Mouse (Mus musculus) left cerebral cortex, postnatal 36 days (tissue): ENCODE data around the gene Cchcr1. TPM values are rescaled to one million over a fixed set of nuclear protein-coding genes. Genes with fewer than 3 reads are reported as not detected.

ENCODE experiments used
- DNase-seq, 2 experiments: peaks; one replicate each; pipeline ENCODE4 v3.0.0; 2021 to 2022; ENCODE audit warnings: low spot score in 2 of 2, mixed read lengths in 1 of 2
- intact Hi-C: fragments of 180-260 bp; cut with DNase I; formaldehyde crosslinking; loops from one replicate; pipeline ENCODE4 v1.15.1; 2025
- total RNA-seq, 2 experiments: library from RNA; stranded (reverse); gene quantifications; 2 replicates each; pipeline ENCODE4 v1.2.3; 2021

The Cchcr1 gene
- total RNA-seq, 2 experiments from 2014 or later: 10.1 to 15.2 TPM

DNA sequence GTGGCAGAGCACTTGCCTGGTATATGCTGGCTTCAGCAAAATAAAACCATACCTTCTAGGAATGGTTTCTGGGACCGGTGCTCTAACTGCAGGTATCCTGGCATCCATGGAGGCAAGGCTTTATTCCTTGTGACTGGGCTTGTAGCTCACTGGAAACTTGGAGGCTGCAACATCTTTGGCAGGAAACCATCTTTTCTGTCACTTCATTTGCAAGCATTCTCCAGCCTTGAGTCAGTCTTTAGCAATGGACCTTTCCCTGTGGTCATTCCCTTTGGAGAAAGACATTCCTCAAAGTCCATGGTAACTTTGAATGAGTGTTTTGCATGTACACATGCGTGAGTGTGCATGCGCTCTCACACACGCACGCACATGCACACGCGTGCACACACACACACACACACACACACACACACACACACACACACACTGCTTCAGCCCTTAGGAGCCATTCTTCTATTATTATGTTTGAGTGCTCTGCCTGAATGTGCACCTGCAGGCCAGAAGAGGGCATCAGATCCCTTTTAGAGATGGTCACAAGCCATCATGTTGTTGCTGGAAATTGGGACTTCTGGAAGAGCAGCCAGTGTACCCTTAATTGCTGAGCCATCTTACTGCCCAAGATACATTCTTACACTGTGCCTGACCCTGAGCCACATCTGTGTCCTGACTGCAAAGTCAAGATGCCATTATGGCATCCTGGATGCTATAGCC lies 3.8 kb upstream of the Cchcr1 start:
- no peak for DNase-seq

DNA sequence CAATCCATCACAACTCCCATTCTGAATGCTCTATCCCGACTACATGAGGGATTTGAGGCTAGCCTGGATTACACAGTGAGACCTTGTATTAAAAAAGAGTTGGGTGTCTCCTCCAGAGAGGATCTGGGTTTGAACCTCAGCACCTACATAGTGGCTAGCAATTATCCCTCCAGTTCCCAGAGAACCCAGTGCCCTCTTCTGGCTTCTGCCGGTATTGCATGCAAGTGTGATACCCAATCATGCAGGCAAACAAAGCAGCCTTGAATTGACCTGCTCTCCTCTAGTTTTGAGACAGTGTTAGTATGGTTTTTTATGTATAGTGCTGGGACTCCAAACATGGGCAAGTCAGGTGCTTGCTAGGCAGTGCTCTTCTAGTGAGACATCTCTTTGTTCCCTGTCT lies 3.0 kb upstream of the Cchcr1 start:
- peak in 1 of 2 experiments; percentile 34 for DNase-seq
- intact Hi-C loops: no loop called here

More for the DNA sequence above, 3.8 kb upstream of the Cchcr1 start:
- intact Hi-C loops: no loop called here

DNA sequence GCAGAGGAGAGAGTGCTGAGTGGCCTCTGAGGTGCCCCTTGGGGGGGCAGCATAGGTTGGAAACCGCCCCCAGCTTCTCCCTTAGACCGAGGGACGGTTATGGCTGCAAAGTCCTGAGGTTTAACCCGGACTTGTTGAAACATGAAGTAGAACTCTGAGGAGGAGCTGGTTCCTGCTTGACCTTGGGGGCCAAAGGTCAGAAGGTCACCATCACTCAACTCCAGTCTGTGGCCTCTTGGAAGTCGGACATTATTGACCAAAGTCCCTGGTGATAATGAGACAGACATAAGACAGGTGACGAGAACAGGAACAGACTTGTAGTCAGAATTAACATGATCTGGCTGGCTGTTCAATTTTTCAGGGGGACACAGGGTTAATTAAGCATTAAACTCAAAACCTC lies 2.1 kb upstream of the Cchcr1 start:
- intact Hi-C loops: no loop called here
- no peak for DNase-seq

DNA sequence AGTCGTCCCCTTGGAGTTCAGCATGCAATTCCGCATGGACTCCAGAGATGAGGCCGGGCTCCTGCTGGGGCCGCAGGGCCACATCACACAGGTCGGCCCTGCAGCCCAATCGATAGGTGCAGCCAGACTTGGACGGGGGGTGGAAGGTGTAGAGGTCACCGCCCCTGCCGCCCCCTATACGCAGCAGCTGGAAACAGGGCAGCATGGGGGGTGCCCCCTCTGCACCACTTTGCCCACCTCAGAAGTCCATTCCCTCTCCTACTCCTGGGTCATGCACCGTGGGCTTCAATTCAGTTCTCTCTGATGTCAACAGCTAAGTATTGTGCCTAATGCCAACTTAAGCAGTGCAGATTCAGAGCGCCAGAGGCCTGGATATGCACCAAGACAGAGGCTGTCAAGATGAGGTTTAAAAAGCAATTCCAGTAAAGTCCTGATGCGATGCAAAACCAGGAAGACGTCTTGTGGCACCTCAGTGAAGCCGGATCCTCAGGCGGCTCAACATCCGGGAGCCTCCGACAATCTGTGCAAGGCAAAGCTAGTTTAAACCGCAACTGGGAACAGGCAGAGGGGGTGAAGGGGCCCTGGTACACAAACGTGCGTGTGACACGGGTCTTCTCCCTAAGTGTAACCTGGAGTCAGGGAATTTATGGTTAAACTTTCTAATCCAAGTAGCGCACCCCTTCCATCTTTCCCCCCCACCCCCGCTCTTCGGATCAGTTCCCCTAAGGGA lies 824 bp upstream of the Cchcr1 start:
- intact Hi-C loops: no loop called here
- peak; percentile 26 to 30 for DNase-seq

DNA sequence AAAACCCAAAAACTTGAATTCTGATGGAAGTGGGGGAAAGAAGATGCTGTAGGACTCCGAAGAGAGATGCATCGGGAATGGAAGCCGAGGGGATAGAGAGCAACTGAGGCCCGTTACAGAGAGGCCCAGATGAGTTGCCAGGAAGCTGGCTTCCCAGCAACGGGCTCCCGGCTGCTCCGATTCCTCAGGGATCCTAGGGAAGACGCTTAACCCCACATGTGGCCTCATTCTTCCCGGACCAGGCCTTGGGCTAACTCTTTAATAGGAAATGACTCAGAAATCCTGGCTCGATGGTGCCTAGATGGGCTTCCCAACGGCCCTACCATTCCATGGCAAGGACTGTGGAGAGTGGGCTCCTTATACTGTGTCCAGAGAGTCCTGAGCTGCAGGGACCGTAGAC lies 626 bp downstream of the Cchcr1 start:
- intact Hi-C loops: no loop called here
- no peak for DNase-seq

DNA sequence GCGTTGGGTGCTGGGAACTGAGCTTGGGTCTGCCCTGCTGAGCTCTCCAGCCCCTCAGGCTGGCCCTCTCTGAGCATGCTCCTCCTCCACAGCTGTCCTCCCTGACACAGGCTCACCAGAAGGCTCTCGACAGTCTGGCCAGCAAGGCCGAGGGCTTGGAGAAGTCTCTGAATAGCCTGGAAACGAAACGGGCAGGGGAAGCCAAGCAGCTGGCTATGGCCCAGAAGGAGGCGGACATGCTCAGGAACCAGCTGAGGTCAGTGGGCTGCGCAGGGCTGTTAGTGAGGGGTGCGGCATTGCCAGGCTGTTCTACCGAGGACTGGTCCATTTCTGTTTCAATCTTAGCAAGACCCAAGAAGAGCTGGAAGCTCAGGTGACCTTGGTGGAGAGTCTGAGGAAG lies 7.5 kb downstream of the Cchcr1 start:
- intact Hi-C loops: no loop called here
- no peak for DNase-seq

DNA sequence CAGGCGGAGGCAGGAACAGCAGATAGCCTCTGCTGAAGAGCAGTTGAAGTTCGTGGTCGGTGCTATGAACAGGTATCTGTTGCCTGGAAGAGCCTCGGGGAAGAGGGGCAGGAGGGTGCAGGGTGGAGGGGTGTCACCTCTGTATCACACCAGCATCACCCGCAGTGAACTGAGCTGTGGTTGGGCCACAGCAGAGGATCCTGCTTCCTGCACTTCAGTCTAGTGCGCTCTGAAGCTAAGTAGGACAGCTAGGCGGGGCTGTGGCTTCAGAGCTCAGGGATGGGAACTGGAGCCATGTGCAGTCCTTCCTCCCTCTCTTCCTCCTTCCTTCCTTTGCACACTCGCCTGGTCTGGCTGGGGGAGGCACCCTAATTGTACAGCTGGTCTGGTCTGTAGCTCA lies 9.7 kb downstream of the Cchcr1 start:
- DNase-seq: no peak
- intact Hi-C loops: no loop called here

DNA sequence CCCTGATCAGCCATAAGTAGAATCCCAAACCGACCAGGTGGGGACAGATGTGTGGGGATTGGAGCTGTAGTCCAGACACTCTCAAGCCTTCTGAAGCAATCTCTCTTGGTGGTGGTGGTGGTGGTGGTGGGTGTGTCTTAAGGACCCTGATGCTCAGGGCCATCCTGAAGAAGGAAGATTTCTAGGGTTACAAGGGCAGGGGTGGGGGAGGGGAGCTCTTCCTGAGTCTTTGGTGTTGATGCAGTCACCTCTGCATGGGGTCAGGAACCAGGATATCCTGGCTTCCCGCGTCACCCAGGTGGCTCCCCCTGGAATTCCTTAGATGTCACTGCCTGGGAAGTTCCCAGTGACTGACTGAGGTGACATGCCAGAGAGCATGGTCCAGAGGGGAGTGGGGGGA lies 15.5 kb downstream of the Cchcr1 start:
- intact Hi-C loops: no loop called here
- no peak for DNase-seq

DNA sequence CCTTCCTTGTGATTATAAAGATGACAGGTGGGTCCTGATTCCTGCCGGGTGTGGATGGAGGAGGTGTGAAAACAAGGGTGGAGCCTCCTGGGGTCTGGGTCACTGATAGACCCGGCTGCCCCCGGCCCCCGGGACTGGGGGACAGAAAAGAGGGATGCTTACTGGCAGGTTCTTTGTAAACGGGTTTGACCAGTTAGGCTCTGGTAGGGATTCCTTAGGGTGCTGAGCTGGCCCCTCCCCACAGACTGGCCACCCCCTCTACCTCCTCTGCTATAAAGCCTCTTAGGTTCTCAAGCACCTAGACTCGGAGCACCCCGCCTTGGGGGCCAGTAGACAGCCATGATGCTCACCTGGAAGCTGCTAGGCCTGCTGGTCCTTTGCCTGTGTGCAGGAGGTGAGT lies 16.0 kb downstream of the Cchcr1 start, which contains the start of gene Psors1c2:
Gene Psors1c2, plus strand, starts transcription at position 301 of the 400 bp plus-strand sequence.
- DNase-seq: no peak
- intact Hi-C loops: no loop called here

DNA sequence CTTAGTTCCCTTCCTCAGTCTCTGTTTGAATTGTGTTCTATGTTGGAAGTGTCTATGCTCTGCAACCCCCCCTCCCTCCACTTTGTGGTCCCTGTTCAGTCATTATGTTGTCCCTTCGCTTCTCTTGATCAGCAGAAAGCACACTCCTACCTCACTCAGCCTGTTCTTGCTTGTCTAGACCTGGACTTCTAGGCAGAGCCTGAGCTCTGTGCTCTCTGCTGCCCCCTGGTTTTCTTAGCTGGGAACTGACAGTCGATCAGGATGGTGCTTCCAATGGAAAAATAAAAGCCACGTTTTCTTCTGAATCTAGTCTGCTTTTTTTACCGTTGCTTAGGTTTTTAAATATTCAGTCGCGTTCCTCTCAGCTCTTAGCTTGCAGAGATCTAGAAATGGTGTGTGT lies 17.4 kb downstream of the Cchcr1 start:
- intact Hi-C loops: no loop called here
- peak; percentile 64 to 80 for DNase-seq

DNA sequence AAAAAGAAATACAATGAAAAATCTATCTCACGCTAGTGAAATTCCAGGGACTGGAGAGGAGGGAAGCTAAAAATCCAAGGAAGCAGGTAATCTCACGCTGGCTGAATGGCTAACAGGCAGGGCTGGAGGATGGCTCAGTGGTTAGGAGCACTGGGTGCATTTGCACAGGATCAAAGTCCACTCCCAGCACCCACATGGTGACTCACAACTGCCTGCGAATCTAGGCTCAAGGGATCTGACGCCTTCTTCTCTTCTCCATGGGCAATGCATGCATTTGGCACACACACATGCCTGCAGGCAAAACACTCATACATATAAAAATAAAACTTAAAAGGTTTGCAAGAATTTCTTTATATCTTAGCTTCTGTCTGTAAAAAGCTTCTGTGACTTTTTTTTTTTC lies 20.5 kb downstream of the Cchcr1 start:
- intact Hi-C loops: no loop called here

DNA sequence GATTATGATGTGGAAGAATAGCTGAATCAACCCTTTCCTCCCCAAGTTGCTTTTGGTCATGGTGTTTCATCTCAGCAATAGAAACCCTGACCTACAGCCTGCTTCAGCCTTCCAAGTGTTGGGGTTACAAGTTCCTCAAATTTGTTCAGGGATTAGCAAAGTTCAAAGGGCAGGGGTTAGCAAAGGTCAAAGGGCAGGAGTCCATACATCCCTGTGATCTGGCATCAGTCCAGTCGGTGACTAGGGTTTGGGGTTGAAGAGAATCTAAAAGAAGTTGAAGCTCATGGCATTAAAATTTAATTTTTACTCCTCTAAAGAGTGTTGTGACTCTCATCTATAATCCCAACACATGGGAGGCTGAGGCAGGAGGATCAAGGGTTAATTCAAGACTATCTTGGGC lies 21.6 kb downstream of the Cchcr1 start:
- DNase-seq: no peak
- intact Hi-C loops: no loop called here

More for the DNA sequence above, 20.5 kb downstream of the Cchcr1 start:
- DNase-seq: peak in 1 of 2 experiments; percentile 54

DNA sequence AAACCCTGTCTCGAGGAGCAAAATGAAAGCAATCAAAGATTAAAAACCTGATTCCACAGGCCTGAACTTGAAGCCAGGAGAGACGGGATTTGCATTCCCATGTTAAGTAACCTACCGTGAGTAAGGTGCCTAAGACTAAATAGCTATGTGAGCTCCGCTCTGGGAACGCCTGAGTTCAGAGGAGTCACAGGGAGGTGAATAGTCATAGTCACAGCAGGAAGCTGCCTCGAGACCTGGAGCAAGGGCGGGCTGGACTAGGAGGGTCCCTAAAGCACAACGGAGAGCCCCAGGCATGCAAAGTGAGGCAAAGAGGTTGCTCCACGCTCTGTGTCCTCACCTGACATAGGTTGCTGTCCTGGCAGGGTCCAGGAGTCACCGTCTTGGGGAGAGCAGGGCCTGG lies 22.6 kb downstream of the Cchcr1 start:
- intact Hi-C loops: no loop called here
- DNase-seq: no peak

DNA sequence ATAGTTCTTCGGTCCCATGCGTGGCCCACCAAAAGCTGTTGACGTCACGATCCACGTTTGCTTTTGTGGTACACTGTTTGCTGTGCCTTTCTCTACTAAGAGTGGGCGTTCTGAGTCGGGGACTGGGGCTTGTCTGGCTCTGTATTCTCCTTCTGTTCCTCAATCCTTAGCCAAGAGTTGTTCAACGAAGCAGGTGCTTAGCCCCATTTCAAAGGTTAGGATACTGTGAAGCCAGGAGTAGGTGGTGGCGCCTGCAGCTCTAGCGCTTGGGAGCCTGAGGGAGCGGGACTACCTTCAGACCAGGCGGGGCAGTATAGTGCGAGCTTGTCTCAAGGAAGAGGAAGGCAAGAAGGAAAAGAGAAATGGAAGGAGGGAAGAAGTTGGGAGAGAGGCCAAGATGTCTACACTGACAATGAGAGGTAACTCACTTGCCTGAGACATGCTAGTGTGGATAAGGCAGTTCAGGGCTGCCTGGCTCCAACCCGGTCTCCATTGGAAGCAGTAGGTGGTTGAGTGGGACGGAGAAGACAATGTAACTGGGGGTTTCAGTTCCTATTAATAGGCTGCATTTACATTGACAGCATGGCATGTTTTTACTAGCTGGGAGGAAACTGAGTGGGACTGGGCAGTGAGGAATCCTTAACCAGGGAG lies 26.0 kb downstream of the Cchcr1 start:
- intact Hi-C loops: no loop called here
- DNase-seq: peak; percentile 27 to 29

DNA sequence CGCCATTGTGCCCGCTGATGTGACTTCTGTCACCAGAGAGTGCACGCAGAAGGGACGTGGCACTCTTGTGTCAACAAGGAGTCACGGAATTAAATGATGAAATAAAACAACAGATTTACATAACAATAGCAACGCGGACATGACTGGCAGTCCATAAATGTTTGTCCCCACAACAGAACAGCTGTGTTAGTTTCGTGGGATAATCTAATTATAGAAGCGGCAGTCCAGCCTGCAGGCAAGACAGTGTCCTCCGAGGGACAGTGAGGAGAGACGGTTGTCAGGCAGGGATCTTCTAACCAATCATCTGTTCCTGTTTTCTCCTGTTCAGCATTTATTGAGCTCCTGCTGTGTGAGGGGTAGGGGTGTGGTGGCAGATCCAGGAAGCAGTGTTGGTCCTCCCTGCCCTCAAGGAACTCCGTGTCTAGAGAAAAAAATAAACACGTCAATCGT lies 26.5 kb downstream of the Cchcr1 start:
- DNase-seq: peak; percentile 25 to 37
- intact Hi-C loops: no loop called here

DNA sequence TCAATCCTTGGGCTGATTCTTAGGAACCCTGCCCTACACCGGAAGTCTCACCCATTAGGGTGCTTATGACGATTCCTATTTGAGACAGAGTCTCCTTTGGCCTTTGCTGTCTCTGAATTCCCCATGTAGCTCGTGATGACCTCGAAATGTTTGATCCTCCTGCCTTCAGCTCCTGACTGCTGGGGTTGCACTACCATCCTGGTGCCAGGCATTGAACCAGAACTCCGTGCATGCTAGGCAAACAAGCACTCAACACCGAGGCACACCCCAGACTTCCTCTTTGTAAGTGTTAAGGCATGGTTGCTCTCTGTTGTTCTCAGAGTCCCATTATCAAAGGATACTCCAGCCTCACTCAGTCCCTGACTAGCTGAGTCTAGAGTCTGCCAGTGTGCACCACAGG lies 27.1 kb downstream of the Cchcr1 start:
- intact Hi-C loops: no loop called here
- DNase-seq: no peak

DNA sequence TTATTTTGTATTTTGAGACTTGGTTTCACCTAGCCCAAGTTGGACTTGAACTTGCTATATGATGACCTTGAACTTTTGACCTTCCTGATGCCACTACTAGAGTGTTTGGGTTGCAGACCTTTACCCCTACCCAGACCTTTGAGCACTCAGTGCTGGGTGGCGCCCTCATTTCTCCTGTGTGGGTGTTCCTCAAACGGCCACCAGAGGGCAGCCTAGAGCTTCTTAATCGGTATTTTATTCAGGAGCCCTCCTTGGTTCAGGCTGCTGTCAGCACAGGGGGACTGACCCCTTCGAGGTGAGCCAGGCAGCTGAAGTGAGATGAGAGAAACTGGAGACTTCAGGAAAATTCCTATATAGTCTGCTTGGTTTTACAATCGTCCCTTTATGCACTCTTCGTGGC lies 27.8 kb downstream of the Cchcr1 start:
- intact Hi-C loops: no loop called here
- peak; percentile 30 to 54 for DNase-seq

DNA sequence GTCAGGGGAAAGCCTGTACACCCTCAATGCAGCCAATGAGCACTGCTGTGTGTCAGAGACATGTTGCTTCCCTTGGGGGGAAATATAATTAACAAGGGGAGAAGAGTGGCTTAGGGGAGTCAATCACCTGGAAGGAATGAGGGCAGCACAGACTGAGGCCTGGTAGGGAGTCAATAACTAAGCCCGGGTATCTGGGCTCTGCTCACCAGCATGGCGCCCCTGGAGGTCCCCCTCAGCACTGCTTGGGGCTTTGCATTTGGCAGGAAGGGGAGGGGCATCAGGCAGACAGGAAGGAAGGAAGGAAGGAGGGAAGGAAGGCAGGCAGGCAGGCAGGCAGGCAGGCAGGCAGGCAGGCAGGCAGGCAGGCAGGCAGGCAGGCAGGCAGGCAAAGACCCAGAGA lies 30.6 kb downstream of the Cchcr1 start:
- no peak for DNase-seq
- intact Hi-C loops: no loop called here

DNA sequence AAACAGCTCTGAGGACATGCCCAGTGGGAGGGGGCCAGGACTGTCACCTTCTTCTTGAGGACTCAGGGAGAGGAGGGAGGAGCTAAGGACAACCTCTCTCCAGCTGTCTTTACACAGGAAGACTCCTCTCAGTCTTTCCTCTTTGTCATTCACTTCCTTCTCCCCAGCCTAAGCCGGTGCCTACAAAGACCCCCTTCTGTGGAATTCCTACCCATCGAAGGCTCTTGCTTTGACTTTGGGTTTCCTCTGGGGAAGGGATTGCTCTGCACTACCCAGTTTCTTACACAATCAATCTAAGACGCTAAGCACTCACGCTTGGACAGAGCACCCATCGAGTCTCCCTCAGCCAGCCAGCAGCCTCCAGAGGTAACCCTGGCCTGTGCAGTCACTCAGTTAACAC lies 31.7 kb downstream of the Cchcr1 start:
- intact Hi-C loops: no loop called here
- no peak for DNase-seq

DNA sequence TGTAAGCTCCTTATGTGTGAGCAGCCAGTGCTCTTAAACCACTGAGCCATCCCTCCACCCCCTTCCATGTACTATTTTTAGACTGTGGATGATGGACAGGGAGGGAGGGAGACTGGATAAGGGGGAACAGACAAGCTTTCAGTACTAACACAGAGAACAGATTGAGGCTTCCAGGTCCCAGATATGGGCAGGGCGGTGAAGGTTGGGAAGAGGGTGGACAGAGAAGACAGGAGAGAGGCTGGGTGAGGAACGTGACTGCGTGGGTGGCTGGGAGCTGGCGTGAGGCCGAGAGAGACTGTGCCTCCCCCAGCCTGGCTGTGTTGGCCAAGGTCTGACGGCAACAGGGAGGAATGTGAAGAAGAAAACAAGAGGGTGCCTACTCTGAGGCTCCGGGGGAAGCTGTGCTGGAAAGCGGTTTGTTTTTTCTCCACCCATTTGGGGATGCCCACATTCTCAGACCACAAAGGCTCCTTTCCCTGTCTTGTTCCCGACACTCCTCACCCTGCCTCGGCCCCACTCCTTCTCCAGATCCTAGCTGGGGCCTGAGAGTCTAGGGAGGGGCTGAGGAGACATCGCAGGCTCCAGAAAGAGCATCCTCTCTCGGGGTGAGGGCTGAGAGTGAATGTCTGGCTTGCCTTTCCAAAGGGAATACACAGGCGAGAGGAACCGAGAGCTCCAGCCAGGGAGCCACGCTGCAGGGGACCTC lies 32.7 kb downstream of the Cchcr1 start:
- intact Hi-C loops: no loop called here
- peak; percentile 86 to 90 for DNase-seq
